Mouse (Mus musculus): ENCODE results near the gene Axl. TPM values are rescaled to one million over a fixed set of nuclear protein-coding genes. Genes with fewer than 3 reads are reported as not detected.

The Axl gene
- polyA plus RNA-seq, 1 experiment from 2014 or later, result 38.9 TPM

GRCm38 (mm10) chr7:25766108-25766507 is 22.4 kb downstream of the Axl start:
- Histone ChIP-seq H3K9me3 (ENCODE audit: control insufficient read depth, low read length) (no peaks in the 10 kb centered on the region), H3K4me1 (ENCODE audit: control insufficient read depth in 2 of 2, insufficient read depth in 2 of 2, low read length in 2 of 2) (no peaks in the 10 kb centered on the region; a peak in 1 of 4 replicates), H3K27ac (replicated peaks in 1 of 2; ENCODE audit: control insufficient read depth in 1 of 2, insufficient read depth in 1 of 2, low read depth in 2 of 2, low read length in 2 of 2) (no peak overlapping the region), H3K4me2 (ENCODE audit: low read length) (no peak overlapping the region), H3K9ac (ENCODE audit: low read length) (no peak overlapping the region), H3K36me3 (ENCODE audit: control insufficient read depth, insufficient read depth, low read length) (peaks cover 72% of the 10 kb centered on the region), H3K27me3 (ENCODE audit: control insufficient read depth, insufficient read depth, low read length) (no peaks in the 10 kb centered on the region), H3K4me3 (ENCODE audit: control insufficient read depth in 1 of 2, insufficient read depth in 1 of 2, low read depth in 1 of 2, low read length in 2 of 2) (no peak overlapping the region)
- 84% methylated on average over 6 of the region's 6 CpGs for WGBS
- ATAC-seq (ENCODE audit: insufficient number of reproducible peaks, insufficient read depth, low FRiP score, low read depth), result no peak

- no peak for ATAC-seq (ENCODE audit: insufficient number of reproducible peaks, insufficient read depth, low FRiP score, low read depth)
- Histone ChIP-seq H3K4me1 (ENCODE audit: control insufficient read depth in 2 of 2, insufficient read depth in 2 of 2, low read length in 2 of 2) (no peaks in the 10 kb centered on the region; a peak in 1 of 4 replicates), H3K4me2 (ENCODE audit: low read length) (no peak overlapping the region), H3K4me3 (ENCODE audit: control insufficient read depth in 1 of 2, insufficient read depth in 1 of 2, low read depth in 1 of 2, low read length in 2 of 2) (no peak overlapping the region), H3K27ac (replicated peaks in 1 of 2; ENCODE audit: control insufficient read depth in 1 of 2, insufficient read depth in 1 of 2, low read depth in 2 of 2, low read length in 2 of 2) (peak overlapping the region; percentile 9 to 46; a peak in 3 of 4 replicates), H3K36me3 (ENCODE audit: control insufficient read depth, insufficient read depth, low read length) (peaks cover 64% of the 10 kb centered on the region), H3K9me3 (ENCODE audit: control insufficient read depth, low read length) (no peaks in the 10 kb centered on the region), H3K9ac (ENCODE audit: low read length) (no peak overlapping the region), H3K27me3 (ENCODE audit: control insufficient read depth, insufficient read depth, low read length) (no peaks in the 10 kb centered on the region)
- 32% methylated on average over 5 of the region's 5 CpGs for WGBS
Observed at GRCm38 (mm10) chr7:25764221-25764620, 24.3 kb downstream of the Axl start.

- Histone ChIP-seq H3K4me2 (ENCODE audit: low read length) (no peak overlapping the region), H3K36me3 (ENCODE audit: control insufficient read depth, insufficient read depth, low read length) (peaks cover 61% of the 10 kb centered on the region), H3K9ac (ENCODE audit: low read length) (no peak overlapping the region), H3K9me3 (ENCODE audit: control insufficient read depth, low read length) (no peaks in the 10 kb centered on the region), H3K4me3 (ENCODE audit: control insufficient read depth in 1 of 2, insufficient read depth in 1 of 2, low read depth in 1 of 2, low read length in 2 of 2) (no peak overlapping the region), H3K27ac (replicated peaks in 1 of 2; ENCODE audit: control insufficient read depth in 1 of 2, insufficient read depth in 1 of 2, low read depth in 2 of 2, low read length in 2 of 2) (peak overlapping the region; percentile 9 to 46; a peak in 3 of 4 replicates), H3K27me3 (ENCODE audit: control insufficient read depth, insufficient read depth, low read length) (no peaks in the 10 kb centered on the region), H3K4me1 (ENCODE audit: control insufficient read depth in 2 of 2, insufficient read depth in 2 of 2, low read length in 2 of 2) (no peaks in the 10 kb centered on the region; a peak in 1 of 4 replicates)
- WGBS, result 51% methylated on average over 11 of the region's 11 CpGs
- no peak for ATAC-seq (ENCODE audit: insufficient number of reproducible peaks, insufficient read depth, low FRiP score, low read depth)
Observed at GRCm38 (mm10) chr7:25763678-25764077, 24.8 kb downstream of the Axl start.

- peaks cover 46% of the 10 kb centered on the region for H3K36me3 ChIP-seq (ENCODE audit: control insufficient read depth, insufficient read depth, low read length)
- no peak overlapping the region for H3K4me3 ChIP-seq (ENCODE audit: control insufficient read depth in 1 of 2, insufficient read depth in 1 of 2, low read depth in 1 of 2, low read length in 2 of 2)
- H3K27me3 ChIP-seq (ENCODE audit: control insufficient read depth, insufficient read depth, low read length), result no peaks in the 10 kb centered on the region
- H3K4me2 ChIP-seq (ENCODE audit: low read length), result no peak overlapping the region
- H3K27ac ChIP-seq (replicated peaks in 1 of 2; ENCODE audit: control insufficient read depth in 1 of 2, insufficient read depth in 1 of 2, low read depth in 2 of 2, low read length in 2 of 2), result no peak overlapping the region
- H3K9ac ChIP-seq (ENCODE audit: low read length), result no peak overlapping the region
- WGBS, result 66% methylated on average over 10 of the region's 10 CpGs
- no peaks in the 10 kb centered on the region for H3K9me3 ChIP-seq (ENCODE audit: control insufficient read depth, low read length)
- ATAC-seq (ENCODE audit: insufficient number of reproducible peaks, insufficient read depth, low FRiP score, low read depth), result no peak
- no peaks in the 10 kb centered on the region; a peak in 1 of 4 replicates for H3K4me1 ChIP-seq (ENCODE audit: control insufficient read depth in 2 of 2, insufficient read depth in 2 of 2, low read length in 2 of 2)
Observed at GRCm38 (mm10) chr7:25761354-25761753, 27.2 kb downstream of the Axl start.

GRCm38 (mm10) chr7:25756011-25756410 is 32.5 kb downstream of the Axl start:
- H3K27me3 ChIP-seq (ENCODE audit: control insufficient read depth, insufficient read depth, low read length), result no peaks in the 10 kb centered on the region
- under 1% methylated on average over 18 of the region's 18 CpGs for WGBS
- peak overlapping the region; percentile 98 for H3K9ac ChIP-seq (ENCODE audit: low read length)
- H3K4me2 ChIP-seq (ENCODE audit: low read length), result peak overlapping the region; percentile 96
- H3K27ac ChIP-seq (replicated peaks in 1 of 2; ENCODE audit: control insufficient read depth in 1 of 2, insufficient read depth in 1 of 2, low read depth in 2 of 2, low read length in 2 of 2), result peak overlapping the region; percentile 88 to 96
- peak; percentile 44 for ATAC-seq (ENCODE audit: insufficient number of reproducible peaks, insufficient read depth, low FRiP score, low read depth)
- peaks cover 29% of the 10 kb centered on the region for H3K36me3 ChIP-seq (ENCODE audit: control insufficient read depth, insufficient read depth, low read length)
- H3K9me3 ChIP-seq (ENCODE audit: control insufficient read depth, low read length), result no peaks in the 10 kb centered on the region
- H3K4me3 ChIP-seq (ENCODE audit: control insufficient read depth in 1 of 2, insufficient read depth in 1 of 2, low read depth in 1 of 2, low read length in 2 of 2), result peak overlapping the region; percentile 28 to 89
- H3K4me1 ChIP-seq (ENCODE audit: control insufficient read depth in 2 of 2, insufficient read depth in 2 of 2, low read length in 2 of 2), result peaks cover 4 to 23% of the 10 kb centered on the region in 2 experiments; a peak in 3 of 4 replicates

- H3K27me3 ChIP-seq (ENCODE audit: control insufficient read depth, insufficient read depth, low read length), result no peaks in the 10 kb centered on the region
- H3K36me3 ChIP-seq (ENCODE audit: control insufficient read depth, insufficient read depth, low read length), result peaks cover 31% of the 10 kb centered on the region
- no peaks in the 10 kb centered on the region for H3K9me3 ChIP-seq (ENCODE audit: control insufficient read depth, low read length)
- H3K4me2 ChIP-seq (ENCODE audit: low read length), result peak overlapping the region; percentile 96
- peaks cover 4 to 23% of the 10 kb centered on the region in 2 experiments; a peak in 3 of 4 replicates for H3K4me1 ChIP-seq (ENCODE audit: control insufficient read depth in 2 of 2, insufficient read depth in 2 of 2, low read length in 2 of 2)
- peak overlapping the region; percentile 88 to 96 for H3K27ac ChIP-seq (replicated peaks in 1 of 2; ENCODE audit: control insufficient read depth in 1 of 2, insufficient read depth in 1 of 2, low read depth in 2 of 2, low read length in 2 of 2)
- peak overlapping the region; percentile 28 to 89 for H3K4me3 ChIP-seq (ENCODE audit: control insufficient read depth in 1 of 2, insufficient read depth in 1 of 2, low read depth in 1 of 2, low read length in 2 of 2)
- WGBS, result under 1% methylated on average over 15 of the region's 15 CpGs
- H3K9ac ChIP-seq (ENCODE audit: low read length), result peak overlapping the region; percentile 98
- peak; percentile 22; the same call in 1 of the 2 replicates for ATAC-seq (ENCODE audit: insufficient number of reproducible peaks, insufficient read depth, low FRiP score, low read depth)
Observed at GRCm38 (mm10) chr7:25755468-25755833, 33.1 kb downstream of the Axl start.

- under 1% methylated on average over 55 of the region's 55 CpGs for WGBS
- Histone ChIP-seq H3K27me3 (ENCODE audit: control insufficient read depth, insufficient read depth, low read length) (no peaks in the 10 kb centered on the region), H3K9me3 (ENCODE audit: control insufficient read depth, low read length) (no peaks in the 10 kb centered on the region), H3K4me2 (ENCODE audit: low read length) (peak within 1 kb of the TSS; percentile 98), H3K27ac (replicated peaks in 1 of 2; ENCODE audit: control insufficient read depth in 1 of 2, insufficient read depth in 1 of 2, low read depth in 2 of 2, low read length in 2 of 2) (peak within 1 kb of the TSS; percentile 96 to 97), H3K4me3 (ENCODE audit: control insufficient read depth in 1 of 2, insufficient read depth in 1 of 2, low read depth in 1 of 2, low read length in 2 of 2) (peak within 1 kb of the TSS; percentile 89 to 93), H3K4me1 (ENCODE audit: control insufficient read depth in 2 of 2, insufficient read depth in 2 of 2, low read length in 2 of 2) (peaks cover 4 to 23% of the 10 kb centered on the region in 2 experiments; a peak in 3 of 4 replicates), H3K36me3 (ENCODE audit: control insufficient read depth, insufficient read depth, low read length) (peaks cover 31% of the 10 kb centered on the region), H3K9ac (ENCODE audit: low read length) (peak within 1 kb of the TSS; percentile 98)
- peak; percentile 91 for ATAC-seq (ENCODE audit: insufficient number of reproducible peaks, insufficient read depth, low FRiP score, low read depth)
Observed at GRCm38 (mm10) chr7:25754738-25755467, 33.6 kb downstream of the Axl start, which contains the start of gene Hnrnpul1. Hnrnpul1 (minus strand) TSS chr7:25754757.

All from heart, embryonic 14.5 days (tissue).